Mouse (Mus musculus) naive thymus-derived CD4-positive, alpha-beta T cell, adult 2 months (primary cell): Measurements from ENCODE around the gene Btbd35f14.
"Not testable (repeated sequence)": the region's sequence is repeated elsewhere in the genome, so short reads cannot be mapped to it uniquely, and the experiment has no call there.

Experiments
- DNase-seq: peaks from one replicate; pipeline ENCODE4 v3.0.0-alpha.2; 2011; ENCODE audit warnings: low read depth

Gene Btbd35f14

GRCm38 (mm10) chrX:33702249-33702648, at the start of gene Btbd35f14:
Gene Btbd35f14, minus strand, starts transcription at chrX:33702349.
- not testable (repeated sequence) for DNase-seq

DNA sequence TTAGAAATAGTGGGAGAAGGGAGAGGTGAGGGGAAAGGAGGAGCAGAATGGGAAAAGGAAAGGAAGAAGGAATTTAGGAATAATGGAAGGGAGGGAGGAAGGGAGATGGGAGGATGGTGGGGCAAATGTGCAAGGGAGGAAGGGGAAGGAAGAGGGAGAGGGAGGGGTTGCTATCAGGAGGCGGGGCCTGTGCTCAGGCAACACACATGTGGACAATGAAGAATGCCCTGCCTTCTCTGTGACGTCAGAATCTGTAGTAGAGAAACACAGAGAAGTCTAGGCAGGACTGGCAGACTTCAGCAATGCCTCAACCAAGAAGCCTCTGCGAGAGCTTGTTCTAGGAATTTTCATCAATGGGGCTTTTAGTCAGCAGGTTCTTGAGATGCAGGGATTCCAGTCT, 45.3 kb downstream of the Btbd35f14 start, which contains the start of gene Btbd35f13:
Btbd35f13 (plus strand) TSS at position 301 of the 400 bp plus-strand sequence.
- not testable (repeated sequence) for DNase-seq
